Mouse (Mus musculus) heart, embryonic 14.5 days (tissue): ENCODE results near the gene Blzf1. TPM values are rescaled to one million over a fixed set of nuclear protein-coding genes. Genes with fewer than 3 reads are reported as not detected.

Experiments used
- ATAC-seq: fragments of 200-750 bp; cut with Nextera tagmentation; 2 replicates; pipeline ENCODE4 v1.8.0; 2017; ENCODE audit warnings: low read depth, moderate TSS enrichment; ENCODE audit not compliant: insufficient number of reproducible peaks, insufficient read depth, low FRiP score
- H3K27ac ChIP-seq, 2 experiments: fragments of 200-500 bp in 1 of 2; fragments of 300-500 bp in 1 of 2; sonication (generic) in 1 of 2; replicated peaks in 1 of 2; 2 replicates each; pipeline ENCODE4 v1.5.1; 2012 to 2014; ENCODE audit warnings: low read depth in 2 of 2, low read length in 2 of 2, control low read depth in 1 of 2, mild to moderate bottlenecking in 1 of 2, mixed read lengths in 1 of 2; ENCODE audit not compliant: control insufficient read depth in 1 of 2, insufficient read depth in 1 of 2
- H3K27me3 ChIP-seq: fragments of 300-500 bp; sonication (generic); 2 replicates; pipeline ENCODE4 v1.6.1; 2014; ENCODE audit warnings: mild to moderate bottlenecking, low read length, control low read depth; ENCODE audit not compliant: control insufficient read depth, insufficient read depth
- H3K36me3 ChIP-seq: fragments of 300-500 bp; sonication (generic); 2 replicates; pipeline ENCODE4 v1.6.1; 2014; ENCODE audit warnings: mild to moderate bottlenecking, control low read depth, low read length, mixed read lengths; ENCODE audit not compliant: control insufficient read depth, insufficient read depth
- H3K4me1 ChIP-seq, 2 experiments: fragments of 200-500 bp in 1 of 2; fragments of 300-500 bp in 1 of 2; sonication (generic) in 1 of 2; 2 replicates each; pipeline ENCODE4 v1.6.1; 2012 to 2014; ENCODE audit warnings: low read length in 2 of 2, control low read depth in 1 of 2, mixed read lengths in 1 of 2; ENCODE audit not compliant: control insufficient read depth in 2 of 2, insufficient read depth in 2 of 2
- H3K4me2 ChIP-seq: fragments of 300-500 bp; sonication (generic); 2 replicates; pipeline ENCODE4 v1.6.1; 2014; ENCODE audit warnings: mild to moderate bottlenecking, low read length
- H3K4me3 ChIP-seq, 2 experiments: fragments of 200-500 bp in 1 of 2; fragments of 300-500 bp in 1 of 2; sonication (generic) in 1 of 2; 2 replicates each; pipeline ENCODE4 v1.5.1; 2012 to 2014; ENCODE audit warnings: low read length in 2 of 2, mild to moderate bottlenecking in 2 of 2, control low read depth in 1 of 2, low read depth in 1 of 2, moderate library complexity in 1 of 2; ENCODE audit not compliant: control insufficient read depth in 1 of 2, insufficient read depth in 1 of 2
- H3K9ac ChIP-seq: fragments of 300-500 bp; sonication (generic); 2 replicates; pipeline ENCODE4 v1.6.1; 2014; ENCODE audit warnings: mild to moderate bottlenecking, low read length
- H3K9me3 ChIP-seq: fragments of 300-500 bp; sonication (generic); 2 replicates; pipeline ENCODE4 v1.6.1; 2016; ENCODE audit warnings: low read length, control low read depth; ENCODE audit not compliant: control insufficient read depth
- WGBS: fragments of 180-500 bp; shearing (Covaris S2); extraction: QIAGEN DNeasy Blood & Tissue Kit; methylation state at CpG from one replicate; pipeline ENCODE4 v1.1.7; 2014; 5-methylcytosine and 5-hydroxymethylcytosine counted together
- polyA plus RNA-seq: library from polyadenylated mRNA; unstranded; fragments of >200 nt; fragmentation: Nextera tagmentation; extraction: Ambion mirVana; gene quantifications from 2 replicates; pipeline ENCODE4 v1.2.1, GENCODE M21; 2014

Gene Blzf1
- polyA plus RNA-seq, 1 experiment from 2014 or later: 28.5 TPM

DNA sequence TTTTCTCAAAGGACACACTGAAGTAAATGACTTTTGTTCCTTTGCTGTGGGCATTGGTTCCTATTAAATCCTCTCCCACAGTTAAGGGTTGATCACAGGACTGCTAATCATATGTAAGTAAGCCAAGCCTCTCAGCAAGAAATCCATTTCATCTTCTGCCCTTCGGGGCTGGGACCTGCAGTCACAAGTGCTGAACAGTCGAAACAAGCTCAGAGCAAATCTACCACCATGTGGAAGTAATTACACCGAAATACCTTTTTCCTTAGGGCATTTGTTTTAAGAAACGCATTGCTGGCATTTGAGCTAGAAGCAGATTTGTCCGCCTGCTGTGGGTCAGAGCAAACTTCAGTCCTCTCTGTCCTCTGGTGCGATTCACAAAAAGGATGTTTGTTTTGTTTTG, 33.6 kb downstream of the Blzf1 start:
- H3K9ac ChIP-seq: no peak overlapping the region
- no peaks in the 10 kb centered on the region for H3K36me3 ChIP-seq
- no peak overlapping the region for H3K4me2 ChIP-seq
- no peaks in the 10 kb centered on the region for H3K27me3 ChIP-seq
- H3K4me1 ChIP-seq: no peaks in the 10 kb centered on the region
- ATAC-seq: no peak
- no peak overlapping the region for H3K4me3 ChIP-seq
- H3K9me3 ChIP-seq: no peaks in the 10 kb centered on the region
- 66% methylated on average over 6 of the region's 6 CpGs for WGBS
- H3K27ac ChIP-seq: no peak overlapping the region

DNA sequence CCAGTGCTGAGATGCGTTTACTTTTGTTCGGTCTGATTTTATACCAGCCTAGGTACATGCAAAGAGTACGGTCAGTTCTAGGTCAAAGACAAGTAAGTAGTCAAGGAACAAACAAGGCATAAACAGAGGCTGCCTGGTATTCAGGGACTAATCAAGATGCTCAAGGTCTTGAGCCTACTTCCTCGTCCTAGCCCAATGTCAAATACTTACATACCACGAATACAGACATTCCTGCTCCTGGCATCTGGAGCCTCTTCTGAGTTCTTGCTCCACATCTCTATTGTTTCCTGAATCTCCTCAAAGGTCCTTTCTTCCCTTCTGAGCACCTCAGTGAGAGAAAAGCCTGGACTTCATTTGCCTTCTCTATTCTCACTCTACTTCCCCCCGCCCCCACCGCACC, 36.3 kb downstream of the Blzf1 start:
- no peaks in the 10 kb centered on the region for H3K4me1 ChIP-seq
- no peaks in the 10 kb centered on the region for H3K36me3 ChIP-seq
- H3K9ac ChIP-seq: no peak overlapping the region
- H3K27ac ChIP-seq: no peak overlapping the region
- H3K9me3 ChIP-seq: no peaks in the 10 kb centered on the region
- no peak overlapping the region for H3K4me2 ChIP-seq
- H3K4me3 ChIP-seq: no peak overlapping the region
- ATAC-seq: no peak
- WGBS: 83% methylated on average over 7 of the region's 7 CpGs
- no peaks in the 10 kb centered on the region for H3K27me3 ChIP-seq

DNA sequence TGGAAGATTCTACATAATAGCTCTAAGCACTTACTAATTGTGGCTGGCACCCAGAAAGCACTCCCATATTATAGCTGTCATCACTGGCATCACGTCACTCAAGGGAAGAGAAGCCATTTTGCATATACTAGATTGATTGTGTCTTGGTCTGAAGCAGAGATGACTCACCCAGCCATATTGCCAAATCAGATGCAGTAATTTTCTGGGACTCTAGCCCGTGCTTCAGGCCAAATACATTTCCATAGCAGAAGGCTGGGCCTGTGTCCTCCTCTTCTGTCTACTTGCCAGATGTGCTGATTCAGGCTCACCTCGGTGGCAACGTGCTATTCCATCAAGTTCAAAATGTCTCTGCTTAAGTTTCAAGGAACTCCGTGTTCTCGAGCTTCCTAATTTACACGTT, 45.7 kb downstream of the Blzf1 start:
- Histone ChIP-seq H3K27ac (no peak overlapping the region), H3K4me1 (peaks cover 0 to 4% of the 10 kb centered on the region in 2 experiments; a peak in 2 of 4 replicates), H3K9me3 (no peaks in the 10 kb centered on the region), H3K27me3 (no peaks in the 10 kb centered on the region), H3K4me3 (no peak overlapping the region), H3K36me3 (peaks cover 43% of the 10 kb centered on the region), H3K9ac (no peak overlapping the region), H3K4me2 (no peak overlapping the region)
- 75% methylated on average over 7 of the region's 7 CpGs for WGBS
- no peak for ATAC-seq

DNA sequence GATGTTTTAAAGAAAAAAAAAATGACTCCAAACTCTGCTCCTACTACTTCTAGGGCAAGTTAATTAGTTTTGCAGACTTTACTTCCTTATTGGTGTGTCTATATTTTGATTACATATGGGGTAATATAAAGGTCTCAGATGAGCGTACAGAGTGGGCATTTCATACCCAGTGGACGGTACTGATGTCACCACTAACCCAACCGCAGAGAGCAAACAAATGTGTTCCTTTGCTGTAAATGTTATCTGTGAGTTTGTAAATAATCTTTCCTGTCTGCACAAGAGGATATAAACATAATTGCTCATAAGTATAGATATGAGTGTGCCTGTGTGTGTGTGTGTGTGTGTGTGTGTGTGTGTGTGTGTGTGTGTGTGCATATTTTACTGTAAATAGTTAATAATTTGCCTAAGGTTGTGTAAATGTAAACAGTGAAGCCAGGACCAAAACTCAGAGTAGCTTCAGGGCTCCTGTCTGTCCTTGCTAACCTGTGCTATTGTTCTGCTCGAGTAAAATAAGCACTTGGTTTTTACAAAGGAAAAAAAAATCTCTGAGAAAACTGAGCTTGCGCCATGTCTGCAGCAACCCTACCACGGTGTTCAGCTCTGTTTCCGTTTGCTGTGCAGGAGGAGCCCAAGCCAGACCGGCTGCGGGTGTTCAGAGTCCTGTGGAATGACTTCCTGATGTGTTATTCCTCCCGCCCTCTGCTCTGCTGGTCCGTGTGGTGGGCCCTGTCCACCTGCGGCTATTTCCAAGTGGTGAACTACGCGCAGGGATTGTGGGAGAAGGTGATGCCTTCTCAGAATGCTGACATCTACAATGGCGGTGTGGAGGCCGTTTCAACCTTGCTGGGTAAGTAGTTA, 46.9 kb downstream of the Blzf1 start:
- Histone ChIP-seq H3K27ac (no peak overlapping the region), H3K4me3 (no peak overlapping the region), H3K36me3 (peaks cover 43% of the 10 kb centered on the region), H3K27me3 (no peaks in the 10 kb centered on the region), H3K4me2 (no peak overlapping the region), H3K4me1 (peaks cover 0 to 4% of the 10 kb centered on the region in 2 experiments; a peak in 2 of 4 replicates), H3K9ac (no peak overlapping the region), H3K9me3 (no peaks in the 10 kb centered on the region)
- WGBS: 79% methylated on average over 16 of the region's 16 CpGs
- ATAC-seq: no peak

DNA sequence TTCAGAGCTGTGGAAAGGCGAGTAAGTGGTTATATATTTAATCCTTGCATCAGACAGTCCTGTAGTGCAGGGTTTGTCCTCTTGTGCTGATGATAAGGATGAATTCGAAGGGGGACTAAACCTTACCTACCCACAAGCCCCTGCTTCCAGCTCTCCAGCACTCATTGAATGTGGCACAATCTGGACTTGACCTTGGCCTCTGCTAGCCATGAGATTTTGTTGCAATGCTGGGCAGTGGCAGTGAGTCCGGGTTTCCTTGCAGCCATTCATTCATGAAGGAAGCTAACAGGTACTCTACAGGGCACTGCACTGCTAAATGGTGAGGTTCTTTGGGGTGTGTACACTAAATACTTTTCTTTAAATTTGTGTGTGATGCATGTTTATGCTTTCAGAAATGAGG, 52.5 kb downstream of the Blzf1 start:
- Histone ChIP-seq H3K9ac (no peak overlapping the region), H3K4me3 (no peak overlapping the region), H3K27ac (no peak overlapping the region), H3K4me1 (peaks cover 5 to 17% of the 10 kb centered on the region in 2 experiments; a peak in 3 of 4 replicates), H3K36me3 (peaks cover 9% of the 10 kb centered on the region), H3K27me3 (no peaks in the 10 kb centered on the region), H3K9me3 (no peaks in the 10 kb centered on the region), H3K4me2 (no peak overlapping the region)
- no peak for ATAC-seq
- 57% methylated on average over 3 of the region's 3 CpGs for WGBS

DNA sequence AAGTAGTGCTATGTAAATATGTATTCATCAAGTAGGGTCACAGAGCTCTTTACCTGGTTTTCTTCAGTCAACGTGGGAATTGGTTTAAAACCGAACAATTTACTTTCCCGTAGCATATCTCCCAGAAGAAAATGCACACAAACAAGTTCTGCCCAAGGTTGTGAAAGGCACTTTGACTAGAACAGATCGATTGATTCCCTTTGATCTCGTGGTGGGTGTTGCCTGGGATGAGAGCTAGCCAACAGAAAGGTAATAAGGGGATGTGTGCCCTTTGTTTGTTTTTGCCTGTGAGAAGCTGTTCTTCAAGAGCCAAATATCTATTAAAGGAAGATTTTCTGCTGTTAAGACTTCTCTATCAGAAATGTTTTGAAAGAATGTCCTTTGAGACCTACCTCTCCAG, 54.7 kb downstream of the Blzf1 start:
- Histone ChIP-seq H3K4me3 (no peak overlapping the region), H3K36me3 (peaks cover 9% of the 10 kb centered on the region), H3K9me3 (no peaks in the 10 kb centered on the region), H3K9ac (no peak overlapping the region), H3K4me1 (peaks cover 10 to 23% of the 10 kb centered on the region in 2 experiments), H3K27me3 (no peaks in the 10 kb centered on the region), H3K27ac (no peak overlapping the region), H3K4me2 (no peak overlapping the region)
- WGBS: 73% methylated on average over 5 of the region's 5 CpGs
- no peak for ATAC-seq

DNA sequence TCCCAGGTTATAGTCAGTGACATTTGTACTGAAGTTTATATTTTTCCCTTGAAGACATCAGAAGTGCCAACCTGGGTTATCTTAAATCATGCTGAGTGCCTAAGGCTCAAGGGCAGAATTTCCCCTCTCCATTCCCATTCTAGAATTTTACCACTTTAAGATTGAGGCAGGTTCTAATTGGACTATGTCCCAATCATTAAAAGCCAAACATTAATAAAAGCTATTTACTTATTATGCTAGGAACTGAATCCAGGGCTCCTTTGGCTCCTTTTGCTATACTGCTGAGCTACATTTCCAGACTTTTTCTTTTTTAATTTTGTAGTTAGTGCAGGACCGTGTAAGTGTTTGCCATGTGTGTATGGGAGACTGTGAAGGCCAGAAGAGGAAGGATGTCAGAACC, 55.9 kb downstream of the Blzf1 start:
- Histone ChIP-seq H3K9ac (no peak overlapping the region), H3K27ac (no peak overlapping the region), H3K9me3 (no peaks in the 10 kb centered on the region), H3K4me3 (no peak overlapping the region), H3K36me3 (no peaks in the 10 kb centered on the region), H3K4me1 (peaks cover 11 to 28% of the 10 kb centered on the region in 2 experiments), H3K4me2 (no peak overlapping the region), H3K27me3 (no peaks in the 10 kb centered on the region)
- 93% methylated on average over 1 of the region's 1 CpGs for WGBS
- no peak for ATAC-seq
